Mouse (Mus musculus) erythroblast, embryonic 14.5 days (primary cell): ENCODE results near the gene Prrt2.

ENCODE experiments used
- GATA1 ChIP-seq: IDR thresholded peaks from 2 replicates; pipeline ENCODE4 v1.6.1; 2012; ENCODE audit warnings: low read length, inconsistent platforms, mixed read lengths
- TAL1 ChIP-seq: IDR thresholded peaks from 3 replicates; pipeline ENCODE4 v1.6.1; 2012; ENCODE audit warnings: low read length, inconsistent platforms, mixed read lengths

GRCm38 (mm10) chr7:127020901-127021562, at the start of gene Prrt2, which contains the start of gene Gm42742:
- no peak for TF ChIP-seq GATA1
- no peak for TF ChIP-seq TAL1
